15 mouse cellular contexts compared by ENCODE assay signal in the genomic region with DNA sequence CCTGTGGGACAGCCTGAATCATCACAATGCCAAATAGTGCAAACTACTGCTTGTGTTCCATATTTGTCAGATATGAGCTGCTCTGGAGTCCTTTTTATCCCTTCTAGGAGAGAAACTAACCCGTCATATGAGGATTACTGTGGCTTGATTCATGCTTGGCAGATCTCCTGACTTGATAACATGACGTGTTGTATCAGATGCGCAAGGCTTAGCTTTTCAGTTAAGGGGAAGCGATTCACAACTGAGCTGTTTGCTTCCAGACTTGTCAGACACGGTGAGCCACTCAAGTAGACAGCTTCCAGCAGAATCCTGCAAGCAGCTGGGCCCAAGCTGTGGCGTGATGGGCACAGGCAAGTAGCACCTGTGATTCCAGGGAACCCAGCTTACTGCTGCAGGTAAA.
DNase-seq lines count a peak whose midpoint lies in the region; ATAC-seq and TF ChIP-seq lines count a peak whose summit lies in the region.
"Had no signal": no experiment of that assay in that cellular context is flagged by ENCODE, and none has a peak within 500 bp of the region (broad histone marks: within the 10 kb centered on the region; RNA-seq: fewer than 3 reads in every experiment).

No protein-coding gene starts in this region.

- no peak for TF ChIP-seq CTCF in cerebellum, adult 2 months (IDR thresholded peaks at IDR 0.05; ENCODE audit: borderline replicate concordance, insufficient read depth, low read depth, low read length)
- TF ChIP-seq CTCF in midbrain, postnatal 0 days (IDR thresholded peaks at IDR 0.05), result no peak
- TF ChIP-seq CTCF in embryonic fibroblast, embryonic 13.5 days (IDR thresholded peaks at IDR 0.05; ENCODE audit: borderline replicate concordance, insufficient read depth, low read length), result no peak

- H3K27ac ChIP-seq in cerebellum, adult 2 months (ENCODE audit: insufficient read depth, low read length), result no peak overlapping the region
- H3K27ac ChIP-seq in midbrain, postnatal 0 days (ENCODE audit: low read depth, low read length), result no peak overlapping the region
- no peak overlapping the region for H3K27ac ChIP-seq in midbrain, embryonic 15.5 days
- H3K27ac ChIP-seq in embryonic fibroblast, embryonic 13.5 days (ENCODE audit: insufficient read depth, low read length), result peak overlapping the region; percentile 15; the same call in 1 of the 2 replicates
- H3K27ac ChIP-seq: embryonic facial prominence, embryonic 13.5 days had no signal

- TF ChIP-seq POLR2A in cerebellum, adult 2 months (IDR thresholded peaks at IDR 0.05; ENCODE audit: borderline replicate concordance, insufficient read depth, low read length), result no peak
- TF ChIP-seq POLR2A in embryonic fibroblast, embryonic 13.5 days (IDR thresholded peaks at IDR 0.05; ENCODE audit: low read depth, low read length), result no peak

- H3K4me2 ChIP-seq in midbrain, postnatal 0 days (ENCODE audit: low read depth, low read length, poor library complexity, severe bottlenecking), result no peak overlapping the region
- H3K4me2 ChIP-seq in midbrain, embryonic 15.5 days, result no peak overlapping the region
- H3K4me2 ChIP-seq: embryonic facial prominence, embryonic 13.5 days had no signal

- no peaks in the 10 kb centered on the region for H3K36me3 ChIP-seq in midbrain, postnatal 0 days (ENCODE audit: insufficient read depth, low read length)
- no peaks in the 10 kb centered on the region for H3K36me3 ChIP-seq in midbrain, embryonic 15.5 days (replicated peaks)
- H3K36me3 ChIP-seq: embryonic facial prominence, embryonic 13.5 days had no signal

- no peaks in the 10 kb centered on the region for H3K27me3 ChIP-seq in cerebellum, adult 2 months (ENCODE audit: control insufficient read depth, insufficient read depth, low read length)
- H3K27me3 ChIP-seq in midbrain, postnatal 0 days (ENCODE audit: insufficient read depth, low read length), result no peaks in the 10 kb centered on the region
- H3K27me3 ChIP-seq in midbrain, embryonic 15.5 days (replicated peaks), result no peaks in the 10 kb centered on the region
- H3K27me3 ChIP-seq: CH12.LX; embryonic facial prominence, embryonic 13.5 days had no signal

- H3K9me3 ChIP-seq in midbrain, postnatal 0 days (ENCODE audit: low read length), result no peaks in the 10 kb centered on the region
- no peaks in the 10 kb centered on the region for H3K9me3 ChIP-seq in midbrain, embryonic 15.5 days
- H3K9me3 ChIP-seq: embryonic facial prominence, embryonic 13.5 days had no signal

- H3K4me1 ChIP-seq in cerebellum, adult 2 months (ENCODE audit: control insufficient read depth, insufficient read depth, low read length), result no peaks in the 10 kb centered on the region
- H3K4me1 ChIP-seq in midbrain, postnatal 0 days (ENCODE audit: insufficient read depth, low read length), result no peaks in the 10 kb centered on the region
- no peaks in the 10 kb centered on the region for H3K4me1 ChIP-seq in midbrain, embryonic 15.5 days
- H3K4me1 ChIP-seq in embryonic fibroblast, embryonic 13.5 days (ENCODE audit: control insufficient read depth, insufficient read depth, low read length), result peaks cover 6% of the 10 kb centered on the region
- H3K4me1 ChIP-seq: embryonic facial prominence, embryonic 13.5 days had no signal

- H3K4me3 ChIP-seq in cerebellum, adult 2 months (replicated peaks; ENCODE audit: insufficient read depth, low read depth, low read length), result no peak overlapping the region
- no peak overlapping the region for H3K4me3 ChIP-seq in midbrain, postnatal 0 days (ENCODE audit: low read depth, low read length)
- no peak overlapping the region for H3K4me3 ChIP-seq in midbrain, embryonic 15.5 days
- no peak overlapping the region for H3K4me3 ChIP-seq in embryonic fibroblast, embryonic 13.5 days (ENCODE audit: insufficient read depth, low read length)
- H3K4me3 ChIP-seq: embryonic facial prominence, embryonic 13.5 days had no signal

- DNase-seq in cerebellum, postnatal 14 days, result peak; percentile 16 to 17
- DNase-seq in cerebellum, adult 2 months, result no peak
- DNase-seq in midbrain, postnatal 0 days (ENCODE audit: low spot score), result peak; percentile 49
- DNase-seq in retina, embryonic 14.5 days (ENCODE audit: low spot score), result peak; percentile 13
- DNase-seq in cerebellum, adult 11 months, result no peak
- DNase-seq: cerebellum, adult 18-20 months; gastrocnemius, postnatal 36 days; heart, postnatal 36 days; lung, adult 18-20 months had no signal

- H3K9ac ChIP-seq in midbrain, postnatal 0 days (replicated peaks; ENCODE audit: low read length, poor library complexity, severe bottlenecking), result no peak overlapping the region
- H3K9ac ChIP-seq in midbrain, embryonic 15.5 days, result no peak overlapping the region
- H3K9ac ChIP-seq: embryonic facial prominence, embryonic 13.5 days had no signal

- 23% methylated on average over 6 of the region's 6 CpGs for WGBS in cerebellum, adult 2 months
- WGBS in midbrain, postnatal 0 days, result 48% methylated on average over 6 of the region's 6 CpGs
- WGBS in midbrain, embryonic 15.5 days, result 56% methylated on average over 6 of the region's 6 CpGs

- no peak for ATAC-seq in midbrain, postnatal 0 days (ENCODE audit: low FRiP score)
- ATAC-seq in midbrain, embryonic 15.5 days (replicated peaks), result no peak; the same call in 1 of the 2 replicates
- no peak for ATAC-seq in erythroblast, adult 5-6 weeks (replicated peaks; ENCODE audit: low FRiP score, poor library complexity, severe bottlenecking)
- ATAC-seq: midbrain, embryonic 16.5 days had no signal

Comparison
In these comparisons a context has a peak if more than half of its experiments do, and no peak if none do; other contexts are left out.
1. DNase-seq: peak in cerebellum, postnatal 14 days (2 of 2), midbrain, postnatal 0 days (single experiment) and retina, embryonic 14.5 days (single experiment); none in cerebellum, adult 2 months (0 of 2) and cerebellum, adult 11 months (single experiment).